Mouse (Mus musculus) activated CD4-positive, CD25-positive, alpha-beta regulatory T cell, adult 4 months (primary cell): ENCODE measurements around the gene Nme8. TPM values are rescaled to one million over a fixed set of nuclear protein-coding genes. Genes with fewer than 3 reads are reported as not detected.

ENCODE experiments used
- ATAC-seq: one replicate; pipeline ENCODE4 v1.8.0; 2017
- polyA plus RNA-seq, 2 experiments: library from polyadenylated mRNA; unstranded; fragments of 100-300 nt; shearing (Covaris generic); gene quantifications; one replicate each; pipeline ENCODE4 v1.2.1; 2017

The Nme8 gene
- polyA plus RNA-seq, 2 experiments from 2014 or later, result not detected

GRCm38 (mm10) chr13:19640203-19640851 lies 57.3 kb downstream of the Nme8 start:
- ATAC-seq, result no peak

DNA sequence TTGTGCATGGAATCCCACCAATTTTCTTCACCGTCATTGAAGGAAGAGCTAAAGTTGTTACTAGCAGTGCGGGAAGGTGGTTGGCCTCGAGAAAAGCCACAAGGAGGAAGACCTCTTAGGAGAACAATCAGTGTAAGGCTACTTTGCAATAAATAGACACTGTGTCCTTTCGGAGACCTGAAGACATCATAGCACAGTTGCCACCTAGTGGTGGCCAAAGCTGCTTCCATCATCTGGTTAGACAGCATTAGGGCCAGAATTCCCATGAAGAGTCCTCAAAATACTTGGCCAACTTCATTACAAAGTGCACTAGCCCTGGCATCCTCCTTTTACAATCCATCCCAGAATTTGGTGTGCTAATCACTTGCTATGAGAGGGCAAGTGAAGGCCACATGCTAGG lies 61.5 kb downstream of the Nme8 start:
- no peak for ATAC-seq

- no peak for ATAC-seq
Observed at GRCm38 (mm10) chr13:19630768-19631709, 66.6 kb downstream of the Nme8 start.

DNA sequence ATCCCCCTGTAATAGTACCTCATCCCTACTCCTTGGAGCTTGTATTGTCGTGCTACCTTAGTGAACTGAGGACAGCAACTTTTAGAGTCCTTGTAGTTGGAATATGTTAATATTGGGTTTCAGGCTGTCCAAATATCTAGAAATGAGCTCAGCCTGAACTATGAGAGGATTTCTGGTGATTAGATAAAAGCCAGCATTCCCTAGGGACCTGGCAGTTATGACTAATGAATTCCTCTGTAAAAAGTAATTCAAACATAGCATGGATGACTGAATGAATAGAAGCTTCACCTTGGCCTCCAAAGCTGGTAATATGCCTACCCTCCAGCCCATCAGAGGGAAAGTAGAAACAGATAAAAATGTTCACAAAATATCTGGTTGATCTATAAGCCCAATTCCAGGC lies 71.1 kb downstream of the Nme8 start:
- no peak for ATAC-seq

DNA sequence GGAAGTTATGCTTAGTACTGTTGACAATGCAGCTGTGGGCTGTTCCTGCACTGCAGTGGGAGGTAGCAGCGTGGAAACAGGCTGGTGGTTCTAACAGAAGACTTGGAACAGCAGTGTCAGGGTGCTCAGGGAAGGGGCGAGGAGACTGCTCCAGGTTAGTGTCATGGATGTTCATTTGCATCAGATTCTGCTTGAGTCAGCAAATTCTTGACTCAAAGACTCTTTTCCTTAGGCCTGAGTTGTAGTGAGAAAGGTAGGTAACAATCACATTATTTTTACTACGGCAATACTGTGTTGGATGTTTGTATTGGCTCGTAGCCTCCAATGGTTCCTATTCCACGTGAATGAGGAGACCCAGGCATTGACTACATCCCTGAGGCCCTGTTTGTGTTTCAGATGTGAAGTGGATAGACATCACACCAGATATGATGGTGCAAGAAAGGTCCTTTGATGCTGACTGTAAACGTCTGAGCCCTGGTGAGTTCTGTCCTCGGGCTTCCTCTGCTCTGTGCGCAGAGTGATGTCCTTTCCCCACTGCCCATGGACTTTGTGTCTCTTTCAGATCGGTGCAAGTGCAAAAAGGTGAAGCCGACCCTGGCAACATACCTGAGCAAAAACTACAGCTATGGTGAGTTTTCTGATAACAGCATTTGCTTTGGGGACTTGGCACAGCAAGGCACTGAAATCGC lies 72.8 kb downstream of the Nme8 start:
- ATAC-seq, result no peak

DNA sequence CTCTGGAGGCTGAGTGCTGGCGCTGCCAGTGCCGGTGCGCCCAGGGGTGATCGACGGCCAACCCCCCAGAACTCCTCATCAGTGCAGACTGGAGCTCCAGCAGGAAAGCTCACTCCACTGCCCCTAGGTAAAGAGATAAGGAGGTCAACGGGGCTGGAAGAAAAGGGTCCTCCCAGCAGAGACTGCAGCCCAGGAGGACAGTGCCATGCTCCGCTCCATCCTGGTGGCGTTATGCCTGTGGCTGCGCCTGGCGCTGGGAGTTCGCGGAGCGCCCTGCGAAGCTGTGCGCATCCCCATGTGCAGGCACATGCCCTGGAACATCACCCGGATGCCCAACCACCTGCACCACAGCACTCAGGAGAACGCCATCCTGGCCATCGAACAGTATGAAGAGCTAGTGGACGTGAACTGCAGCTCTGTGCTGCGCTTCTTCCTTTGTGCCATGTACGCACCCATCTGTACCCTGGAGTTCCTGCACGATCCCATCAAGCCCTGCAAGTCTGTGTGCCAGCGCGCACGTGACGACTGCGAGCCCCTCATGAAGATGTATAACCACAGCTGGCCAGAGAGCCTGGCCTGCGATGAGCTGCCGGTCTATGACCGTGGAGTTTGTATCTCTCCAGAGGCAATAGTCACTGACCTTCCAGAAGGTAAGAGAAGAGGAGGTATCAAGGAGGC lies 74.2 kb downstream of the Nme8 start:
- ATAC-seq, result no peak

GRCm38 (mm10) chr13:19622573-19623227 lies 74.9 kb downstream of the Nme8 start, which contains the start of gene Sfrp4:
Gene Sfrp4 (plus strand): TSS chr13:19623104.
- no peak for ATAC-seq

- no peak for ATAC-seq
Observed at GRCm38 (mm10) chr13:19619216-19619927, 78.2 kb downstream of the Nme8 start, which contains the start of gene Epdr1. Gene Epdr1 (minus strand): TSS chr13:19619927.

GRCm38 (mm10) chr13:19618841-19619215 lies 78.8 kb downstream of the Nme8 start:
- no peak for ATAC-seq

GRCm38 (mm10) chr13:19618081-19618480 lies 79.5 kb downstream of the Nme8 start:
- ATAC-seq, result no peak

DNA sequence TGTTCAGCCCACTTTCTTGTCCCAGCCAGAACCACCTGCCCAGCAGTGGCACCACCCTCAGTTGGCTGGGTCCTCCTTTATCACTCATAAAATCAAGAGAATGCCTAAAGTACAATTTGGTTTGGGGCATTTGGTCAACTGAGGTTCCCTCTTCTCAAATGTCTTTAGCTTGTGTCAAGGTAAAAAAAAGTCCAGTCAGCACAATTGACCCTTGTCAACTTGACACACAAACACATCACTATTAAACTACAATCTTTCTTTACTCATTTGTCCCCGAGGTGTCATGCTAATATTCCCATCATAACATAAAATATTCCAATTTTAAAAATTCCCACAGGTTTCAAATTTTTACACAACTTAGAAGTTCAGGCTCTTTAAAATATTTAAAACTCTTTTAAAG lies 83.3 kb downstream of the Nme8 start:
- no peak for ATAC-seq

GRCm38 (mm10) chr13:19613426-19613825 lies 84.2 kb downstream of the Nme8 start:
- ATAC-seq, result no peak

GRCm38 (mm10) chr13:19612963-19613362 lies 84.6 kb downstream of the Nme8 start:
- ATAC-seq, result no peak

- ATAC-seq, result no peak
Observed at GRCm38 (mm10) chr13:19612348-19612747, 85.2 kb downstream of the Nme8 start.

- no peak for ATAC-seq
Observed at GRCm38 (mm10) chr13:19608120-19608519, 89.5 kb downstream of the Nme8 start.

DNA sequence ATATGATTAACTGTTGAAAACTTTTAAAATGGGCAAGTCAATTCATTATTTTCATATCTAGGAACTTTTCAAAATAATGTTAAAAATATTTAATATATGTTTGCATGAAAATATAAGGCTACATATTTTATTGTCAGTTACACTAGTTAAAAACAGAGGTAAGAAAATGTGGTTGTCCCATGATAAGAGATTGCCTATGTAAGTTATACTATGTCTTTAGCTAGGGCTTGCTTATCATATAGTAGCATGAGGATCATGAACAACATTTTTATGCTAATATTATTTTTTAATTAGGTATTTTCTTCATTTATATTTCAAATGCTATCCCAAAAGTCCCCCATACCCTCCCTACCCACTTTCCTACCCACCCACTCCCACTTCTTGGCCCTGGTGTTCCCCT lies 92.7 kb downstream of the Nme8 start:
- no peak for ATAC-seq

GRCm38 (mm10) chr13:19603719-19604118 lies 93.9 kb downstream of the Nme8 start:
- ATAC-seq, result no peak

GRCm38 (mm10) chr13:19602531-19602930 lies 95.1 kb downstream of the Nme8 start:
- ATAC-seq, result no peak

DNA sequence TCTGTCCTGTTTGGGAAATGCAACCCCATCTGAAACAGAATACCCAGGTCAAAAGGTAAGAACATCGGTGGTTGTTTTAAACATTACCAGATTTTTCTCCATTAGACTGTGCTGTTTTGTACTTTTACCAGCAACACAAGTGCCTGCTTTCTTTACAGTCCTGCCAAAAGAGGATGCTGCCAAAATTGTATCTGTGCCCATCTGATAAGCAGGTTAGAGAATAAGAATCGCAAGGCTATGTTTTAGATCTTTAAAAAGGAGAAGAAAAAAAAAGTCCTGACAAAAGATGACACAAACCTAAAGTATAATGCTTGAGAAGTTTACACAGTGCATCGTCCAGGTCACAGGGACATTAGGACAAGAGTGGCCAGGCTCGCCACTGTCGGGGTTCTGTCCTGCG lies 98.4 kb downstream of the Nme8 start:
- ATAC-seq, result no peak

DNA sequence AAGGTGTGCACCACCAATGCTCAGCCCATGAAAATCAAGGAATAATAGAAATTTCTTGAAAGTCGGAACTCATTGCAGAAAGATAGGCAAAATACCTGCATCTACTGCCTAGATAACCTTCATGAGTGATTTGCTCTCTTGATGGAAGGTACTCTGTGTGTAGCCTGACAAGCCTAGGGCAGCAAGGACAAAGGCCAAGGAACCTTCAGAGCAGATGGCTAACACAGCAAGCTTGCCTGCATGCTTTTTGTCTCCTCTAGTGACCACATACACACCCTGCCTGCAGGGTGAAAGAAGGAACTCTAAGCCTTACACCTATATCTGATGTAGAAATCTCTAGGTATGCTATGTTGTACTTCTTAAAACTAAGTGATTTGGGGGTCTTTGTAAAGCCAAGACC lies 102.5 kb downstream of the Nme8 start:
- no peak for ATAC-seq
